Mouse (Mus musculus) cortical plate, adult 2 months (tissue): ENCODE results near the gene Ccnb2.

Source experiments
- CTCF ChIP-seq: fragments of 200-500 bp; IDR thresholded peaks from 2 replicates; pipeline ENCODE4 v1.5.1; 2011; ENCODE audit warnings: mild to moderate bottlenecking, control low read depth, low read length; ENCODE audit not compliant: insufficient read depth; ENCODE audit errors: extremely low read depth
- POLR2A ChIP-seq: fragments of 200-500 bp; IDR thresholded peaks from 2 replicates; pipeline ENCODE4 v1.6.1; 2011; ENCODE audit warnings: mild to moderate bottlenecking, low read length, control low read depth; ENCODE audit not compliant: insufficient read depth; ENCODE audit errors: extremely low read depth

GRCm38 (mm10) chr9:70452371-70452770 lies 31.0 kb upstream of the Ccnb2 start:
- TF ChIP-seq CTCF (no peak), POLR2A (no peak)
